29 mouse cellular contexts compared by ENCODE assay signal in the genomic region with DNA sequence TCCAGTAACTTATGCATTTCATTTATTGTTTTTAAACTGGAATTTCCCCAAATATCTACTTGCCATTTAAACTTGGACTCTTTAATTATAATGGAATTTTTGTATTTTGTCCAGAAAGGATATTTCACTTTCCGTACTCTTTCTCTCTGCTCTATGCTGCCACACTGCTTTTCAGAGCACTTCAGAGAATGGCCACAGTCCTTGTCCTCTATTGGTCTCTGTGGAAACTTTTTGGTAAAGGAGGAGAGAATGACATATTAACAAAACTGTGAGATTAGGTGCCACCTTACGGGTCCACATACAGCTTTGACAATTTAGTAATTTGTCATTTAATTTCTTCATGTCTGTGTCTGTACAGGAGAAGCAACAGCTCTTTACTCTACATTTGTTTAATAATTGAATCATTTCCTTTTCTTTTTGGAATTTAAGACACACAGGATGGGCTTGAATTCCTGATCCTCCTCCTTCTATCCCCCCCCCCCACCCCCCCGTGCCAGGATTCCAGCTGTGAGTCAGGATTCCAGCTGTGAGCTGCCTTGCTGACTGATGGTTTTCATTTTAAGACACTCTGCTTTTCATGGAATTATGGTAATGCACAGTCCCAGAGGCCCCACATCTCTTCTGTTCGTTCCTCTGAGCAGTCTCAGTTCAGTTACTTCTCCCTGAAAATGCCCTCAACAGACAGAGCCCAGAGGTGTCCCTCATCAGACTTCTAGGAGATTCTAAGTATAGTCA.
DNase-seq lines count a peak whose midpoint lies in the region; ATAC-seq and TF ChIP-seq lines count a peak whose summit lies in the region.
"Had no signal": no experiment of that assay in that cellular context is flagged by ENCODE, and none has a peak within 500 bp of the region (broad histone marks: within the 10 kb centered on the region; RNA-seq: fewer than 3 reads in every experiment).

No protein-coding gene starts in this region.

- ATAC-seq in hindbrain, embryonic 12.5 days (ENCODE audit: low FRiP score) = no peak
- no peak for ATAC-seq in hindbrain, embryonic 14.5 days (ENCODE audit: low FRiP score)
- peak; percentile 62 for ATAC-seq in lung, embryonic 15.5 days (ENCODE audit: borderline replicate concordance, extremely low read depth, low FRiP score, low TSS enrichment)
- no peak for ATAC-seq in stomach, postnatal 0 days (ENCODE audit: low FRiP score, low TSS enrichment)
- ATAC-seq: forebrain, embryonic 14.5 days; midbrain, embryonic 16.5 days had no signal

- no peak for TF ChIP-seq CTCF in embryonic fibroblast, embryonic 13.5 days (IDR thresholded peaks at IDR 0.05; ENCODE audit: borderline replicate concordance, insufficient read depth, low read length)
- TF ChIP-seq CTCF in stomach, postnatal 0 days (IDR thresholded peaks at IDR 0.05; ENCODE audit: low read depth) = no peak

- no peak for TF ChIP-seq EP300 in stomach, postnatal 0 days (optimal IDR thresholded peaks at IDR 0.05)

- no peaks in the 10 kb centered on the region for H3K36me3 ChIP-seq in hindbrain, embryonic 12.5 days
- H3K36me3 ChIP-seq in hindbrain, embryonic 14.5 days (replicated peaks; ENCODE audit: control insufficient read depth, insufficient read depth) = no peaks in the 10 kb centered on the region
- H3K36me3 ChIP-seq in lung, embryonic 15.5 days = no peaks in the 10 kb centered on the region
- no peaks in the 10 kb centered on the region for H3K36me3 ChIP-seq in stomach, postnatal 0 days (ENCODE audit: control insufficient read depth, insufficient read depth, low read length)
- H3K36me3 ChIP-seq: heart, embryonic 10.5 days; heart, embryonic 15.5 days; hindbrain, embryonic 13.5 days; limb, embryonic 10.5 days; limb, embryonic 15.5 days; liver, embryonic 13.5 days had no signal

- H3K9me3 ChIP-seq in hindbrain, embryonic 12.5 days (replicated peaks) = no peaks in the 10 kb centered on the region
- no peaks in the 10 kb centered on the region for H3K9me3 ChIP-seq in hindbrain, embryonic 14.5 days (ENCODE audit: control insufficient read depth, low read length)
- H3K9me3 ChIP-seq in lung, embryonic 15.5 days = no peaks in the 10 kb centered on the region
- no peaks in the 10 kb centered on the region for H3K9me3 ChIP-seq in stomach, postnatal 0 days (ENCODE audit: control insufficient read depth, low read length)
- H3K9me3 ChIP-seq: heart, embryonic 10.5 days; heart, embryonic 15.5 days; hindbrain, embryonic 13.5 days; limb, embryonic 10.5 days; limb, embryonic 15.5 days; liver, embryonic 13.5 days had no signal

- TF ChIP-seq POLR2A in embryonic fibroblast, embryonic 13.5 days (IDR thresholded peaks at IDR 0.05; ENCODE audit: low read depth, low read length) = no peak

- H3K4me1 ChIP-seq in hindbrain, embryonic 12.5 days = 0 out of 2 replicates have a peak, but pooled peaks cover 8% of the 10 kb centered on the region
- no peaks in the 10 kb centered on the region for H3K4me1 ChIP-seq in hindbrain, embryonic 14.5 days (replicated peaks; ENCODE audit: control insufficient read depth, insufficient read depth, low read length)
- H3K4me1 ChIP-seq in lung, embryonic 15.5 days = peaks cover 18% of the 10 kb centered on the region
- peaks cover 4% of the 10 kb centered on the region for H3K4me1 ChIP-seq in embryonic fibroblast, embryonic 13.5 days (ENCODE audit: control insufficient read depth, insufficient read depth, low read length)
- H3K4me1 ChIP-seq in stomach, postnatal 0 days (replicated peaks; ENCODE audit: control insufficient read depth, insufficient read depth) = no peaks in the 10 kb centered on the region
- H3K4me1 ChIP-seq: heart, embryonic 10.5 days; liver, embryonic 13.5 days had no signal

- intact Hi-C loops in heart, postnatal 10 days (cut with DNase I) = no loop called here

- peak overlapping the region; percentile 4; the same call in 1 of the 2 replicates for H3K27ac ChIP-seq in hindbrain, embryonic 12.5 days
- no peak overlapping the region for H3K27ac ChIP-seq in hindbrain, embryonic 14.5 days
- peak overlapping the region; percentile 65 for H3K27ac ChIP-seq in lung, embryonic 15.5 days
- peak overlapping the region; percentile 77 for H3K27ac ChIP-seq in embryonic fibroblast, embryonic 13.5 days (ENCODE audit: insufficient read depth, low read length)
- H3K27ac ChIP-seq in stomach, postnatal 0 days (replicated peaks) = 0 out of 2 replicates have a peak overlapping the region, but pooled peaks have one; percentile 18
- H3K27ac ChIP-seq: heart, embryonic 10.5 days; heart, embryonic 15.5 days; hindbrain, embryonic 13.5 days; limb, embryonic 10.5 days; limb, embryonic 15.5 days; liver, embryonic 13.5 days had no signal

- H3K4me2 ChIP-seq in hindbrain, embryonic 12.5 days (replicated peaks) = no peak overlapping the region
- no peak overlapping the region for H3K4me2 ChIP-seq in hindbrain, embryonic 14.5 days (replicated peaks)
- H3K4me2 ChIP-seq in lung, embryonic 15.5 days = no peak overlapping the region
- H3K4me2 ChIP-seq in stomach, postnatal 0 days (replicated peaks; ENCODE audit: low read depth) = no peak overlapping the region
- H3K4me2 ChIP-seq: heart, embryonic 15.5 days; hindbrain, embryonic 13.5 days; limb, embryonic 15.5 days; liver, embryonic 13.5 days; midbrain, embryonic 11.5 days had no signal

- H3K4me3 ChIP-seq in hindbrain, embryonic 12.5 days = no peak overlapping the region
- H3K4me3 ChIP-seq in hindbrain, embryonic 14.5 days (replicated peaks; ENCODE audit: low read length) = no peak overlapping the region
- no peak overlapping the region for H3K4me3 ChIP-seq in lung, embryonic 15.5 days
- no peak overlapping the region for H3K4me3 ChIP-seq in embryonic fibroblast, embryonic 13.5 days (ENCODE audit: insufficient read depth, low read length)
- no peak overlapping the region for H3K4me3 ChIP-seq in stomach, postnatal 0 days (ENCODE audit: low read depth, low read length)
- H3K4me3 ChIP-seq: heart, embryonic 10.5 days; heart, embryonic 15.5 days; hindbrain, embryonic 13.5 days; limb, embryonic 10.5 days; limb, embryonic 15.5 days; liver, embryonic 13.5 days had no signal

- no peak overlapping the region for H3K9ac ChIP-seq in hindbrain, embryonic 12.5 days
- no peak overlapping the region for H3K9ac ChIP-seq in hindbrain, embryonic 14.5 days
- H3K9ac ChIP-seq in lung, embryonic 15.5 days = no peak overlapping the region
- no peak overlapping the region for H3K9ac ChIP-seq in stomach, postnatal 0 days (ENCODE audit: low read length)
- H3K9ac ChIP-seq: heart, embryonic 15.5 days; hindbrain, embryonic 13.5 days; limb, embryonic 15.5 days; liver, embryonic 13.5 days had no signal

- DNase-seq in hindbrain, embryonic 14.5 days (ENCODE audit: low spot score) = no peak
- DNase-seq in lung, postnatal 10 days = no peak
- no peak for DNase-seq in stomach, postnatal 0 days (ENCODE audit: low spot score)
- DNase-seq in heart, postnatal 10 days = no peak
- DNase-seq: adrenal gland, adult 2 months; adrenal gland, postnatal 36 days; cerebellum, adult 18-20 months; cerebellum, postnatal 10 days; gastrocnemius, postnatal 25 days; heart, adult 11 months; heart, postnatal 36 days; kidney, adult 9 months; kidney, postnatal 14 days; layer of hippocampus, adult 9-11 months; liver, embryonic 13.5 days; lung, adult 18-20 months; spleen, adult 18-20 months; thymus, postnatal 25 days had no signal

- no peaks in the 10 kb centered on the region for H3K27me3 ChIP-seq in hindbrain, embryonic 12.5 days
- no peaks in the 10 kb centered on the region for H3K27me3 ChIP-seq in hindbrain, embryonic 14.5 days (ENCODE audit: control insufficient read depth, insufficient read depth, low read length)
- H3K27me3 ChIP-seq in lung, embryonic 15.5 days = no peaks in the 10 kb centered on the region
- H3K27me3 ChIP-seq in stomach, postnatal 0 days (ENCODE audit: control insufficient read depth, insufficient read depth, low read length) = no peaks in the 10 kb centered on the region
- H3K27me3 ChIP-seq: heart, embryonic 15.5 days; hindbrain, embryonic 13.5 days; limb, embryonic 15.5 days; liver, embryonic 13.5 days had no signal

- 46% methylated on average over 3 of the region's 4 CpGs for WGBS in hindbrain, embryonic 12.5 days
- 45% methylated on average over 3 of the region's 4 CpGs for WGBS in hindbrain, embryonic 14.5 days
- 42% methylated on average over 3 of the region's 4 CpGs for WGBS in lung, embryonic 15.5 days
- WGBS in stomach, postnatal 0 days = 39% methylated on average over 4 of the region's 4 CpGs
